In the genomic region with DNA sequence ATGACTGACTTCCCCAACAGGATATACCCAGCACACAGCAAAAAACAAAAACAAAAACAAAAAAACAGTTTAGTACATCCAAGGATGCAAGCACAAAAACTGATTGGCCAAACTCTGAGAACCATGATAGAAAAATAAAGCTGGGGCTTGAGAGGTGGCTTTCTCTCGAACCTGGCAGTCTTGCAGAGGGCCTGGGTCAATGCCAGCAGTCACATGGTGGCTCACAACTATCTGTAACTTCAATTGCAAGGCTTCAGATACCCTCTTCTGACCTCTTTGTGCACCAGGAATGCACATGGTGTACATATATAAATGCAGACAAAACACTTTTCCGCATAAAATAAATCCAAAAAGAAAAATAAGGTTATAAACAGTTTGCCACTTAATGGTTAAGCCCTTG, we compare ENCODE assay signal across 8 mouse cellular contexts. TPM values are rescaled to one million over a fixed set of nuclear protein-coding genes. Genes with fewer than 3 reads are reported as not detected.
DNase-seq lines count a peak whose midpoint lies in the region; ATAC-seq and TF ChIP-seq lines count a peak whose summit lies in the region.

No protein-coding gene starts in this region.

- whole genome bisulfite sequencing in lung, postnatal 0 days: 40% methylated on average over 2 of the region's 2 CpGs
- 62% methylated on average over 2 of the region's 2 CpGs for WGBS in hindbrain, embryonic 16.5 days
- 66% methylated on average over 2 of the region's 2 CpGs for WGBS in midbrain, embryonic 16.5 days

- TF ChIP-seq CTCF in lung, postnatal 0 days (IDR thresholded peaks at IDR 0.05): no peak

- 0 out of 2 replicates have a peak overlapping the region, but pooled peaks have one; percentile 89 for H3K9ac ChIP-seq in lung, postnatal 0 days (replicated peaks; ENCODE audit: low read depth)
- peak overlapping the region; percentile 77 for H3K9ac ChIP-seq in hindbrain, embryonic 16.5 days (ENCODE audit: low read depth, low read length)
- peak overlapping the region; percentile 83 for H3K9ac ChIP-seq in midbrain, embryonic 16.5 days (ENCODE audit: low read depth, low read length)

- H3K4me2 ChIP-seq in lung, postnatal 0 days (replicated peaks; ENCODE audit: low read depth, low read length): no peak overlapping the region
- peak overlapping the region; percentile 83 for H3K4me2 ChIP-seq in hindbrain, embryonic 16.5 days (ENCODE audit: low read length)
- H3K4me2 ChIP-seq in midbrain, embryonic 16.5 days (ENCODE audit: low read length): peak overlapping the region; percentile 97

- no peak for TF ChIP-seq EP300 in lung, postnatal 0 days (IDR thresholded peaks at IDR 0.05)

- no peaks in the 10 kb centered on the region for H3K4me1 ChIP-seq in lung, postnatal 0 days (ENCODE audit: insufficient read depth, low read depth, low read length)
- peaks cover 16% of the 10 kb centered on the region for H3K4me1 ChIP-seq in hindbrain, embryonic 16.5 days (ENCODE audit: control insufficient read depth, insufficient read depth, low read depth, low read length)
- H3K4me1 ChIP-seq in midbrain, embryonic 16.5 days (ENCODE audit: control insufficient read depth, insufficient read depth, low read length): peaks cover 23% of the 10 kb centered on the region

- H3K27me3 ChIP-seq in lung, postnatal 0 days (replicated peaks; ENCODE audit: insufficient read depth, low read length): no peaks in the 10 kb centered on the region
- no peaks in the 10 kb centered on the region for H3K27me3 ChIP-seq in hindbrain, embryonic 16.5 days (replicated peaks; ENCODE audit: control insufficient read depth, insufficient read depth, low read length)
- no peaks in the 10 kb centered on the region for H3K27me3 ChIP-seq in midbrain, embryonic 16.5 days (ENCODE audit: control insufficient read depth, insufficient read depth, low read depth, low read length)

- peak; percentile 48 for DNase-seq in cerebellum, adult 9-10 months
- DNase-seq in cerebellum, adult 18-20 months: no peak
- no peak for DNase-seq in lung, postnatal 0 days (ENCODE audit: low spot score)
- DNase-seq in lung, postnatal 25 days (ENCODE audit: low spot score): no peak
- DNase-seq in ovary, postnatal 14 days (ENCODE audit: low spot score): no peak
- no peak for DNase-seq in spleen, adult 12 weeks (ENCODE audit: low spot score)

- H3K4me3 ChIP-seq in lung, postnatal 0 days (ENCODE audit: low read depth, low read length): no peak overlapping the region
- peak overlapping the region; percentile 59 for H3K4me3 ChIP-seq in hindbrain, embryonic 16.5 days (ENCODE audit: low read length)
- H3K4me3 ChIP-seq in midbrain, embryonic 16.5 days (ENCODE audit: low read depth, low read length): peak overlapping the region; percentile 86

- ATAC-seq in lung, postnatal 0 days: no peak
- ATAC-seq in hindbrain, embryonic 16.5 days: no peak
- no peak for ATAC-seq in midbrain, embryonic 16.5 days

- H3K36me3 ChIP-seq in lung, postnatal 0 days (ENCODE audit: insufficient read depth, low read length): no peaks in the 10 kb centered on the region
- H3K36me3 ChIP-seq in hindbrain, embryonic 16.5 days (ENCODE audit: control insufficient read depth, insufficient read depth, low read length): no peaks in the 10 kb centered on the region
- no peaks in the 10 kb centered on the region; the same call in 1 of the 2 replicates for H3K36me3 ChIP-seq in midbrain, embryonic 16.5 days (ENCODE audit: control insufficient read depth, insufficient read depth, low read length)

- no peak overlapping the region for H3K27ac ChIP-seq in lung, postnatal 0 days (ENCODE audit: low read length)
- H3K27ac ChIP-seq in hindbrain, embryonic 16.5 days (ENCODE audit: low read depth, low read length): no peak overlapping the region
- H3K27ac ChIP-seq in midbrain, embryonic 16.5 days (ENCODE audit: low read length): peak overlapping the region; percentile 91; the same call in 1 of the 2 replicates

- no peaks in the 10 kb centered on the region for H3K9me3 ChIP-seq in lung, postnatal 0 days (ENCODE audit: low read length)
- no peaks in the 10 kb centered on the region for H3K9me3 ChIP-seq in hindbrain, embryonic 16.5 days (ENCODE audit: control insufficient read depth, low read length)
- H3K9me3 ChIP-seq in midbrain, embryonic 16.5 days (replicated peaks; ENCODE audit: control insufficient read depth, low read length, poor library complexity, severe bottlenecking): no peaks in the 10 kb centered on the region

RNA-seq across cellular contexts. Expression of a gene that starts 1.0 kb away (rescaled TPM):
- polyA plus RNA-seq in lung, postnatal 0 days (2015; fragmentation: Nextera tagmentation; extraction: Ambion mirVana): 32.1 and 39.7 TPM in 2 replicates
- 37.5 and 40.3 TPM in 2 replicates for polyA plus RNA-seq in hindbrain, embryonic 16.5 days (2015; fragmentation: Nextera tagmentation; extraction: Ambion mirVana)
- polyA plus RNA-seq in midbrain, embryonic 16.5 days (2015; fragmentation: Nextera tagmentation; extraction: Ambion mirVana): 42.8 and 45.2 TPM in 2 replicates

RNA-seq across cellular contexts. Expression of a gene that starts 11.8 kb away (rescaled TPM):
- 17.0 and 23.6 TPM in 2 replicates for polyA plus RNA-seq in lung, postnatal 0 days (2015; fragmentation: Nextera tagmentation; extraction: Ambion mirVana)
- 37.6 and 38.1 TPM in 2 replicates for polyA plus RNA-seq in hindbrain, embryonic 16.5 days (2015; fragmentation: Nextera tagmentation; extraction: Ambion mirVana)
- polyA plus RNA-seq in midbrain, embryonic 16.5 days (2015; fragmentation: Nextera tagmentation; extraction: Ambion mirVana): 40.0 and 41.1 TPM in 2 replicates

RNA-seq across cellular contexts. Expression of a gene that starts 30.0 kb away (rescaled TPM):
- polyA plus RNA-seq in lung, postnatal 0 days (2015; fragmentation: Nextera tagmentation; extraction: Ambion mirVana): 2.3 and 3.1 TPM in 2 replicates
- polyA plus RNA-seq in hindbrain, embryonic 16.5 days (2015; fragmentation: Nextera tagmentation; extraction: Ambion mirVana): 3.9 and 4.8 TPM in 2 replicates
- 2.1 and 2.9 TPM in 2 replicates for polyA plus RNA-seq in midbrain, embryonic 16.5 days (2015; fragmentation: Nextera tagmentation; extraction: Ambion mirVana)

RNA-seq across cellular contexts. Expression of a gene that starts 56.2 kb away (rescaled TPM):
- 49.8 and 52.9 TPM in 2 replicates for polyA plus RNA-seq in lung, postnatal 0 days (2015; fragmentation: Nextera tagmentation; extraction: Ambion mirVana)
- polyA plus RNA-seq in hindbrain, embryonic 16.5 days (2015; fragmentation: Nextera tagmentation; extraction: Ambion mirVana): 75.2 and 77.9 TPM in 2 replicates
- 76.3 and 76.6 TPM in 2 replicates for polyA plus RNA-seq in midbrain, embryonic 16.5 days (2015; fragmentation: Nextera tagmentation; extraction: Ambion mirVana)
